Mouse (Mus musculus) thymus, postnatal 0 days (tissue): Measurements from ENCODE around the gene Ate1. TPM values are rescaled to one million over a fixed set of nuclear protein-coding genes. Genes with fewer than 3 reads are reported as not detected.

Experiments used
- polyA plus RNA-seq: library from polyadenylated mRNA; unstranded; fragments of >200 nt; fragmentation: Nextera tagmentation; extraction: Ambion mirVana; gene quantifications from 2 replicates; pipeline ENCODE4 v1.2.1, GENCODE M21; 2015

Gene Ate1
- polyA plus RNA-seq, 1 experiment from 2014 or later, result 67.0 TPM

Other genes starting within 250 kb of the Ate1 start
- 173 and 179 TPM in 2 replicates for gene Nsmce4a, start 52.7 kb upstream of the Ate1 start, polyA plus RNA-seq
- gene Tacc2, start 57.1 kb upstream of the Ate1 start, polyA plus RNA-seq, result 16.6 and 17.3 TPM in 2 replicates